Mouse (Mus musculus) midbrain, embryonic 12.5 days (tissue): Measurements from ENCODE around the gene Serpinh1. TPM values are rescaled to one million over a fixed set of nuclear protein-coding genes. Genes with fewer than 3 reads are reported as not detected.
A peak's percentile ranks its signal among the peaks of the same experiment; 100 is the strongest.

Experiments used
- ATAC-seq: fragments of 200-750 bp; cut with Nextera tagmentation; 2 replicates; pipeline ENCODE4 v1.8.0; 2017; ENCODE audit warnings: low read depth, moderate TSS enrichment, moderate library complexity; ENCODE audit not compliant: low FRiP score
- H3K27ac ChIP-seq: fragments of 300-500 bp; sonication (generic); replicated peaks from 2 replicates; pipeline ENCODE4 v1.5.1; 2016; ENCODE audit warnings: mild to moderate bottlenecking
- H3K27me3 ChIP-seq: fragments of 300-500 bp; sonication (generic); 2 replicates; pipeline ENCODE4 v1.6.1; 2016; ENCODE audit warnings: mild to moderate bottlenecking
- H3K36me3 ChIP-seq: fragments of 300-500 bp; sonication (generic); 2 replicates; pipeline ENCODE4 v1.6.1; 2016
- H3K4me1 ChIP-seq: fragments of 300-500 bp; sonication (generic); 2 replicates; pipeline ENCODE4 v1.6.1; 2016
- H3K4me2 ChIP-seq: fragments of 300-500 bp; sonication (generic); replicated peaks from 2 replicates; pipeline ENCODE4 v1.6.1; 2016; ENCODE audit warnings: mild to moderate bottlenecking, moderate library complexity
- H3K4me3 ChIP-seq: fragments of 300-500 bp; sonication (generic); 2 replicates; pipeline ENCODE4 v1.5.1; 2016; ENCODE audit warnings: mild to moderate bottlenecking
- H3K9ac ChIP-seq: fragments of 300-500 bp; sonication (generic); replicated peaks from 2 replicates; pipeline ENCODE4 v1.6.1; 2016; ENCODE audit warnings: mild to moderate bottlenecking, moderate library complexity
- H3K9me3 ChIP-seq: fragments of 300-500 bp; sonication (generic); 2 replicates; pipeline ENCODE4 v1.6.1; 2016; ENCODE audit warnings: mild to moderate bottlenecking
- WGBS: fragments of 180-500 bp; shearing (Covaris S2); methylation state at CpG from one replicate; pipeline ENCODE4 v1.1.7; 2016; 5-methylcytosine and 5-hydroxymethylcytosine counted together
- polyA plus RNA-seq: library from polyadenylated mRNA; unstranded; fragments of >200 nt; fragmentation: Nextera tagmentation; extraction: Ambion mirVana; gene quantifications from 2 replicates; pipeline ENCODE4 v1.2.1, GENCODE M21; 2016

The Serpinh1 gene
- 475 and 557 TPM in 2 replicates for polyA plus RNA-seq

GRCm38 (mm10) chr7:99352526-99353400, at the start of gene Serpinh1:
TSS of gene Serpinh1 (minus strand) at chr7:99353239.
- Histone ChIP-seq H3K4me1 (peaks cover 77% of the 10 kb centered on the region), H3K27me3 (0 out of 2 replicates have a peak, but pooled peaks cover 2% of the 10 kb centered on the region), H3K9me3 (no peaks in the 10 kb centered on the region), H3K4me2 (peak within 1 kb of the TSS; percentile 78), H3K36me3 (peaks cover 15% of the 10 kb centered on the region), H3K9ac (peak within 1 kb of the TSS; percentile 66), H3K27ac (peak within 1 kb of the TSS; percentile 92), H3K4me3 (peak within 1 kb of the TSS; percentile 47)
- 2% methylated on average over 35 of the region's 35 CpGs for WGBS
- ATAC-seq = peak; percentile 36; the same call in 1 of the 2 replicates

GRCm38 (mm10) chr7:99402477-99402876, 49.4 kb upstream of the Serpinh1 start:
- no peaks in the 10 kb centered on the region for H3K27me3 ChIP-seq
- no peak overlapping the region for H3K27ac ChIP-seq
- 76% methylated on average over 6 of the region's 6 CpGs for WGBS
- no peak for ATAC-seq
- no peaks in the 10 kb centered on the region for H3K9me3 ChIP-seq
- H3K4me1 ChIP-seq = peaks cover 10% of the 10 kb centered on the region
- no peak overlapping the region for H3K9ac ChIP-seq
- H3K4me2 ChIP-seq = no peak overlapping the region
- H3K36me3 ChIP-seq = peaks cover 11% of the 10 kb centered on the region; the same call in 1 of the 2 replicates
- no peak overlapping the region for H3K4me3 ChIP-seq

GRCm38 (mm10) chr7:99401373-99401772, 48.3 kb upstream of the Serpinh1 start:
- no peak for ATAC-seq
- H3K4me1 ChIP-seq = peaks cover 19% of the 10 kb centered on the region
- peaks cover 7% of the 10 kb centered on the region; the same call in 1 of the 2 replicates for H3K36me3 ChIP-seq
- H3K9ac ChIP-seq = no peak overlapping the region
- no peak overlapping the region for H3K4me3 ChIP-seq
- no peaks in the 10 kb centered on the region for H3K27me3 ChIP-seq
- H3K4me2 ChIP-seq = no peak overlapping the region
- H3K9me3 ChIP-seq = no peaks in the 10 kb centered on the region
- H3K27ac ChIP-seq = 0 out of 2 replicates have a peak overlapping the region, but pooled peaks have one; percentile 1
- WGBS = 71% methylated on average over 8 of the region's 8 CpGs

- no peak for ATAC-seq
- WGBS = 79% methylated on average over 11 of the region's 11 CpGs
- Histone ChIP-seq H3K9me3 (no peaks in the 10 kb centered on the region), H3K4me2 (no peak overlapping the region), H3K27me3 (no peaks in the 10 kb centered on the region), H3K4me1 (peaks cover 24% of the 10 kb centered on the region), H3K36me3 (peaks cover 27% of the 10 kb centered on the region), H3K4me3 (no peak overlapping the region), H3K27ac (no peak overlapping the region), H3K9ac (no peak overlapping the region)
Measured at GRCm38 (mm10) chr7:99396994-99397659, 44.1 kb upstream of the Serpinh1 start.

- peaks cover 24% of the 10 kb centered on the region for H3K4me1 ChIP-seq
- H3K36me3 ChIP-seq = peaks cover 35% of the 10 kb centered on the region
- H3K4me2 ChIP-seq = no peak overlapping the region
- no peaks in the 10 kb centered on the region for H3K27me3 ChIP-seq
- no peaks in the 10 kb centered on the region for H3K9me3 ChIP-seq
- H3K9ac ChIP-seq = no peak overlapping the region
- ATAC-seq = no peak
- H3K4me3 ChIP-seq = no peak overlapping the region
- H3K27ac ChIP-seq = no peak overlapping the region
- 79% methylated on average over 11 of the region's 11 CpGs for WGBS
Measured at GRCm38 (mm10) chr7:99395908-99396616, 43.0 kb upstream of the Serpinh1 start.

GRCm38 (mm10) chr7:99395385-99395784, 42.3 kb upstream of the Serpinh1 start:
- peaks cover 29% of the 10 kb centered on the region for H3K4me1 ChIP-seq
- no peak for ATAC-seq

GRCm38 (mm10) chr7:99393711-99394325, 40.8 kb upstream of the Serpinh1 start:
- no peak overlapping the region for H3K4me3 ChIP-seq
- no peaks in the 10 kb centered on the region for H3K27me3 ChIP-seq
- WGBS = 88% methylated on average over 13 of the region's 13 CpGs
- H3K9ac ChIP-seq = no peak overlapping the region
- H3K9me3 ChIP-seq = no peaks in the 10 kb centered on the region
- no peak for ATAC-seq
- H3K4me1 ChIP-seq = peaks cover 41% of the 10 kb centered on the region
- H3K4me2 ChIP-seq = no peak overlapping the region
- H3K27ac ChIP-seq = no peak overlapping the region
- H3K36me3 ChIP-seq = peaks cover 37% of the 10 kb centered on the region

More at GRCm38 (mm10) chr7:99395385-99395784, 42.3 kb upstream of the Serpinh1 start:
- peaks cover 35% of the 10 kb centered on the region for H3K36me3 ChIP-seq
- no peak overlapping the region for H3K9ac ChIP-seq
- H3K9me3 ChIP-seq = no peaks in the 10 kb centered on the region
- H3K4me3 ChIP-seq = no peak overlapping the region
- WGBS = 80% methylated on average over 4 of the region's 4 CpGs
- H3K27ac ChIP-seq = no peak overlapping the region
- no peak overlapping the region for H3K4me2 ChIP-seq
- no peaks in the 10 kb centered on the region for H3K27me3 ChIP-seq

- H3K36me3 ChIP-seq = peaks cover 46% of the 10 kb centered on the region
- no peak overlapping the region for H3K27ac ChIP-seq
- ATAC-seq = no peak
- no peaks in the 10 kb centered on the region for H3K27me3 ChIP-seq
- no peak overlapping the region for H3K4me3 ChIP-seq
- H3K4me1 ChIP-seq = peaks cover 45% of the 10 kb centered on the region
- no peaks in the 10 kb centered on the region for H3K9me3 ChIP-seq
- 89% methylated on average over 2 of the region's 2 CpGs for WGBS
- H3K9ac ChIP-seq = 0 out of 2 replicates have a peak overlapping the region, but pooled peaks have one; percentile 2
- no peak overlapping the region for H3K4me2 ChIP-seq
Measured at GRCm38 (mm10) chr7:99392696-99393095, 39.7 kb upstream of the Serpinh1 start.

GRCm38 (mm10) chr7:99390559-99390958, 37.5 kb upstream of the Serpinh1 start:
- WGBS = 28% methylated on average over 4 of the region's 4 CpGs
- Histone ChIP-seq H3K9ac (no peak overlapping the region), H3K9me3 (no peaks in the 10 kb centered on the region), H3K4me3 (no peak overlapping the region), H3K4me2 (no peak overlapping the region), H3K27me3 (no peaks in the 10 kb centered on the region), H3K36me3 (peaks cover 52% of the 10 kb centered on the region), H3K27ac (0 out of 2 replicates have a peak overlapping the region, but pooled peaks have one; percentile 15), H3K4me1 (peaks cover 30% of the 10 kb centered on the region)
- ATAC-seq = no peak

GRCm38 (mm10) chr7:99387356-99387755, 34.3 kb upstream of the Serpinh1 start:
- H3K4me1 ChIP-seq = peaks cover 55% of the 10 kb centered on the region
- WGBS = 90% methylated on average over 5 of the region's 5 CpGs
- peaks cover 11% of the 10 kb centered on the region for H3K27me3 ChIP-seq
- peaks cover 35% of the 10 kb centered on the region for H3K36me3 ChIP-seq
- H3K4me3 ChIP-seq = no peak overlapping the region
- no peak overlapping the region for H3K9ac ChIP-seq
- H3K27ac ChIP-seq = no peak overlapping the region
- no peak for ATAC-seq
- no peak overlapping the region for H3K4me2 ChIP-seq
- no peaks in the 10 kb centered on the region for H3K9me3 ChIP-seq

GRCm38 (mm10) chr7:99386811-99387210, 33.8 kb upstream of the Serpinh1 start:
- no peaks in the 10 kb centered on the region for H3K9me3 ChIP-seq
- no peak for ATAC-seq
- H3K4me2 ChIP-seq = no peak overlapping the region
- no peak overlapping the region for H3K9ac ChIP-seq
- no peak overlapping the region for H3K4me3 ChIP-seq
- peaks cover 16% of the 10 kb centered on the region for H3K27me3 ChIP-seq
- H3K36me3 ChIP-seq = peaks cover 29% of the 10 kb centered on the region
- peaks cover 60% of the 10 kb centered on the region for H3K4me1 ChIP-seq
- H3K27ac ChIP-seq = no peak overlapping the region
- 89% methylated on average over 4 of the region's 4 CpGs for WGBS
